Mouse (Mus musculus) heart, embryonic 10.5 days (tissue): ENCODE data around the gene Xpc. TPM values are rescaled to one million over a fixed set of nuclear protein-coding genes. Genes with fewer than 3 reads are reported as not detected.

ENCODE experiments used
- DNase-seq: peaks from one replicate; pipeline ENCODE4 v3.0.0-alpha.2; 2017; ENCODE audit warnings: low spot score
- H3K27ac ChIP-seq: fragments of 300-500 bp; sonication (generic); 2 replicates; pipeline ENCODE4 v1.5.1; 2016; ENCODE audit warnings: mild to moderate bottlenecking
- H3K27me3 ChIP-seq: fragments of 300-500 bp; sonication (generic); 2 replicates; pipeline ENCODE4 v1.6.1; 2016; ENCODE audit warnings: mild to moderate bottlenecking; ENCODE audit not compliant: poor library complexity, insufficient read depth, severe bottlenecking
- H3K36me3 ChIP-seq: fragments of 300-500 bp; sonication (generic); 2 replicates; pipeline ENCODE4 v1.6.1; 2016; ENCODE audit warnings: mild to moderate bottlenecking, moderate library complexity
- H3K4me1 ChIP-seq: fragments of 300-500 bp; sonication (generic); 2 replicates; pipeline ENCODE4 v1.6.1; 2016; ENCODE audit warnings: mild to moderate bottlenecking
- H3K4me3 ChIP-seq: fragments of 300-500 bp; sonication (generic); 2 replicates; pipeline ENCODE4 v1.5.1; 2016; ENCODE audit warnings: mild to moderate bottlenecking, moderate library complexity
- H3K9me3 ChIP-seq: fragments of 300-500 bp; sonication (generic); 2 replicates; pipeline ENCODE4 v1.6.1; 2016; ENCODE audit warnings: mild to moderate bottlenecking, moderate library complexity
- WGBS: fragments of 180-500 bp; shearing (Covaris S2); methylation state at CpG from one replicate; pipeline ENCODE4 v1.1.7; 2016; 5-methylcytosine and 5-hydroxymethylcytosine counted together
- polyA plus RNA-seq: library from polyadenylated mRNA; unstranded; fragments of >200 nt; fragmentation: Nextera tagmentation; extraction: Ambion mirVana; gene quantifications from 2 replicates; pipeline ENCODE4 v1.2.1, GENCODE M21; 2016

Xpc gene
- polyA plus RNA-seq, 1 experiment from 2014 or later, result 14.2 TPM

DNA sequence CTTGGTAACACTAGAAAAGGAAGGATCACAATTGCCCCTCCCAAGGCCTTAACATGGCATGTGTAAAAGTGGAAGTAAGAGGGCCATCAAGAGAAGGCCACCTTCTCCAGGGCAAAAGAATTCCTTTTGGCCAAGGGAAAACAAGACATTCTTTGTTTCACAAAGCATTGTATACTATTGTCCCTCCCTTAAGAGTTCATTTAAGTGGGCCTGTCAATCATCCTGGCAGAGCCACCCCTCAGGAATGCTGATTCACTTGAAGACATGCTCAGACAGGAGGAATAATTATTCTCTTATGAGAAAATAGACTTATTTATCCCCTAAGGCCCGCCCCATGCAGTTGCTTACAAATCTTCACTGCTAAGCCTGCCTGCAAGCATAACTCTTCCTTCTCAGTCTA, 63.6 kb downstream of the Xpc start:
- no peak overlapping the region for H3K27ac ChIP-seq
- H3K4me3 ChIP-seq, result no peak overlapping the region
- WGBS, result 62% methylated on average over 1 of the region's 1 CpGs
- no peaks in the 10 kb centered on the region; the same call in 1 of the 2 replicates for H3K27me3 ChIP-seq
- no peaks in the 10 kb centered on the region for H3K9me3 ChIP-seq
- no peaks in the 10 kb centered on the region for H3K36me3 ChIP-seq
- no peaks in the 10 kb centered on the region for H3K4me1 ChIP-seq
- no peak for DNase-seq

DNA sequence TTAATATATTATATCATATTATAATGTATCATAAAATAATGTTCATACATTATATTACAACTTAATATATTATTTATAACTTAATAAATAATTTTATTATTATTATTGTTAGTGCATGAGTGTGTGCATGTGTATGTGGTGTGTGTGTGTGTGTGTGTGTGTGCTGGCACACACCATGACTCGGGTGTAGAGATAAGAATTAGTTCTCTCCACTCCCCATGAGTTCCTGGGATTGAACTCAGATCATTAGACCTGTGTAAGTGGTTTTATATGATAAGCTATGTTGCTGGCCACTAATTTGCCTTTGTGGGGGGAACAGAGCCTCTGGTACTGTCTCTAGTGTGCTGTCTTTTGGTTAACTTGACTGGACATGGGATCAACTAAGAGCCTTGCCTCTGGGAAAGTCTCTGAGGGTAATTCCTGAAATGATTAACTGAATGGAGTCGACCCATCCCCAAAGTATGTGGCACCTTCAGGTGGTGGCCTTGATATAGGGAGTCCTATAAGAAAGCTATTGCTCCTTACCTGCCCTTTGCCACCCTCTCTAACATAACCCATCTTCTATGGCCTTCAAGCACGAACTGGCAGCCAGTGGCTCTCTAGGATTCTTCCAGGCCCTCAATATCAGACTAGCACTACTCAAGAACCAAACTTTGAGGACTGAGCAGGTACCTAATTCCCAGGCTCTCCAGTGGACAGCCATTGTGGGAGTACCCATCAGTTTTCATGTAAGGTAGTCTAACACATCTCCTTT, 66.0 kb downstream of the Xpc start:
- WGBS, result 52% methylated on average over 3 of the region's 3 CpGs
- Histone ChIP-seq H3K9me3 (no peaks in the 10 kb centered on the region), H3K4me1 (no peaks in the 10 kb centered on the region), H3K36me3 (no peaks in the 10 kb centered on the region), H3K27me3 (peaks cover 5% of the 10 kb centered on the region; the same call in 1 of the 2 replicates), H3K4me3 (no peak overlapping the region), H3K27ac (no peak overlapping the region)
- DNase-seq, result no peak

DNA sequence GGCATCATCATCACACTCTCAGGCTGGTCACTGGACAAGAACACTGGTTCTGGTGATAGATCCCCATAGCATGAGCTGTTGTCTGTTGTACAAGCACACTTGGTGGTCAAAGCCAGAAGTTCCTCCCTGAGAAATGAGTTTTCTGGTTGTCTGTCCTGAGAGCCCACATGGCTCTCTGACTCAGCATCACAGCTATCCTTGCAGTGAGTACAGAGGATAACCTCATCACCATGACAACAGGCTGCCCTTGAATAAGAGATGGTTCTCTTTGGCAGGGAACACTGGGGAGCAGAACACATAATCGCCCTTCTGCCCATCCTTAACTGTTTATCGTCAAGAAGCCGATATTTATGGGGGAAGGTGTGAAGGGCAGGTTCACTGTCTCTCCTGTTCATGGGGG, 70.4 kb downstream of the Xpc start:
- Histone ChIP-seq H3K36me3 (no peaks in the 10 kb centered on the region), H3K4me3 (no peak overlapping the region), H3K27me3 (peaks cover 5% of the 10 kb centered on the region; the same call in 1 of the 2 replicates), H3K27ac (no peak overlapping the region), H3K4me1 (peaks cover 7% of the 10 kb centered on the region), H3K9me3 (no peaks in the 10 kb centered on the region)
- WGBS, result 69% methylated on average over 3 of the region's 3 CpGs
- DNase-seq, result no peak

DNA sequence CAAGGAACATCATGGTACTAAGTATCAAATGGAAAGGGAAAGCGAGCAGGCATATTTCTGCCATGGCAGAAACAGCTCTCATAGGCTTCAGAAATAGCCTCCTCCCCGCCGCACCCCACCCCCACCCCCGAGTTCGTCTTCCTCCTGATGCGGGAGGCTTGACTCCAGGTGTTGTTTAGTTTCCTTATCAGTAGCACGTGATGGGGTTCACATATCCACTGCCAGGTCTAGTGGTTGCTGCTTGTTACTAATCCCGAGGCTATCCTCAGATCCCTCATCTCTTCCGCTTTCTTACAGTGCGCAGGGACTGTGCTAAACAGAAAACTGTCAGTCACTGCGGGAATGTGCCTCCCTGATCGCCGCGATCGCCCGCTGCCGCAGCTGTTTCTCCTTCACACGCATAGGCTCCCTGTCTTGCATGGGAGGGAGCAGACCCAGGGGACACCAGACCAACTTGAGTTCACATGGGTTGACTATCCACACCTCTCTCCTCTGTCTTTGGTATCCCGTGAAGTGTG, 74.5 kb downstream of the Xpc start:
- H3K27me3 ChIP-seq, result peaks cover 17% of the 10 kb centered on the region
- H3K9me3 ChIP-seq, result no peaks in the 10 kb centered on the region
- 2% methylated on average over 19 of the region's 19 CpGs for whole genome bisulfite sequencing
- peaks cover 7% of the 10 kb centered on the region for H3K4me1 ChIP-seq
- peak overlapping the region; percentile 76 for H3K4me3 ChIP-seq
- no peaks in the 10 kb centered on the region for H3K36me3 ChIP-seq
- H3K27ac ChIP-seq, result peak overlapping the region; percentile 87
- no peak for DNase-seq

DNA sequence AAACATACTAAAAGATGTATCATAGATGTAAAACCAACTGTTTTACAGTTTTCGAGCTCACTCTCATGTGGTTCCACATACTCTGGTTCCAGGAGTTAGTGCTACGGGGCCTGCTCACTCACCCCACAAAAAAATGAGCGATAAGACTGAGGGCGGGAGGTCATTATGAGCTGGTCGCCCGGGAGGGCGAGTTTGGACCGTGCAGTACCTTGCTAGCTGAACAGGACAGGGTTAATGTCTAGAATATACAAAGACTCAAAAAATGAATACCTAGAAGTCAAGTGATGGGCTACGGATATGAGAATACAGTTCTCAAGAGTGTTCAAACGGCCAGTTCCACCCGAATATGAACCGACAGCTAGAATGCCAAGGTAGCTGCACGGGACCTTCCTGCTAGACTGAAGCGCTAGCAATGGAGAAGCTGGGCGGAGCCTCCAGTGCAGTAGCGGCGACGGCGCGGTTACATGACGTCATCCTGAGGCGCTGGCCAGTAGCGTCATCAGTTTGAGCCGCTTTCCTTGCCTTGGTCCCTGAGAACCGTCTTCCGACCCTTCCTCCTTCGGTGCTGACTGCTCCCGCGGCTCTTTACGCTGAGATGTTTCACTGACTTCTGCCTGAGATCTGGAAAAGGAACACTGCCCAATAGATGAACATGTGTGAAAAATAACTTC, 75.1 kb downstream of the Xpc start:
- Histone ChIP-seq H3K27me3 (peaks cover 14% of the 10 kb centered on the region), H3K9me3 (no peaks in the 10 kb centered on the region), H3K4me3 (peak overlapping the region; percentile 76), H3K36me3 (no peaks in the 10 kb centered on the region), H3K4me1 (peaks cover 7% of the 10 kb centered on the region), H3K27ac (peak overlapping the region; percentile 87)
- WGBS, result 2% methylated on average over 30 of the region's 30 CpGs
- DNase-seq, result peak; percentile 97

Other genes starting within 250 kb of the Xpc start
- gene Wnt7a, start 104.5 kb downstream of the Xpc start, polyA plus RNA-seq, result 0.39 and 0.70 TPM in 2 replicates
- gene Chchd4, start 42.3 kb downstream of the Xpc start, polyA plus RNA-seq, result 40.7 and 42.5 TPM in 2 replicates
- gene Tmem43, start 42.2 kb downstream of the Xpc start, polyA plus RNA-seq, result 36.7 and 41.6 TPM in 2 replicates
- gene Lsm3, start within 50 bp of the Xpc start, polyA plus RNA-seq, result 228 and 283 TPM in 2 replicates
- gene Slc6a6, start 168.2 kb upstream of the Xpc start, polyA plus RNA-seq, result 56.6 and 69.3 TPM in 2 replicates